Mouse (Mus musculus): Measurements from ENCODE around the gene Hmga2. TPM values are rescaled to one million over a fixed set of nuclear protein-coding genes. Genes with fewer than 3 reads are reported as not detected.

Gene Hmga2
- polyA plus RNA-seq, 1 experiment from 2014 or later = 54.3 TPM

DNA sequence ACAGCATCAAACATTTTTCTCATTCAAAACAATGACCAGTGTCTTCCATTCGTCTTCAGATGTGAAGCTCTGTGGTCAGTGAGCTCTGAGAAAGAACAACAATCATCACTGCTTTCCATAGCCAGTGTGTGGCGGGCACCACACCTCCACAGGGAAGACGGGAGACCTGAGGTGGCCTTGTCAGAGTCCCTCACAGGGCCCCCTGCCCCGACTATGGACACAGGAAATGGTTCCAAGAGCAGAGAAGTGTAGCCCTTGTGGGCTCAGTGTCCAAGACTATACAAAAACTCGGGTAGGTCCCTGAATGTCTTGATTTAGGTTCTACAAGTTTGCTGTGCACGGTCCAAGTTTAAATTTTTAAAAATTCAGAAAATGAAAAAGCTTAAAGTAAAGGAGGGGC is 86.6 kb downstream of the Hmga2 start:
- 25% methylated on average over 6 of the region's 6 CpGs for WGBS
- Histone ChIP-seq H3K4me3 (ENCODE audit: low read length) (no peak overlapping the region), H3K4me1 (ENCODE audit: control insufficient read depth, insufficient read depth, low read length) (peaks cover 73% of the 10 kb centered on the region), H3K9ac (ENCODE audit: low read depth, low read length) (no peak overlapping the region; the same call in 1 of the 2 replicates), H3K27ac (ENCODE audit: low read depth, low read length) (peak overlapping the region; percentile 86; the same call in 1 of the 2 replicates), H3K4me2 (replicated peaks; ENCODE audit: low read depth, low read length) (no peak overlapping the region), H3K36me3 (ENCODE audit: control insufficient read depth, insufficient read depth, low read length) (no peaks in the 10 kb centered on the region; the same call in 1 of the 2 replicates), H3K27me3 (ENCODE audit: control insufficient read depth, insufficient read depth, low read length) (no peaks in the 10 kb centered on the region), H3K9me3 (ENCODE audit: control insufficient read depth, low read length) (no peaks in the 10 kb centered on the region)
- ATAC-seq (ENCODE audit: low FRiP score, low TSS enrichment) = no peak

DNA sequence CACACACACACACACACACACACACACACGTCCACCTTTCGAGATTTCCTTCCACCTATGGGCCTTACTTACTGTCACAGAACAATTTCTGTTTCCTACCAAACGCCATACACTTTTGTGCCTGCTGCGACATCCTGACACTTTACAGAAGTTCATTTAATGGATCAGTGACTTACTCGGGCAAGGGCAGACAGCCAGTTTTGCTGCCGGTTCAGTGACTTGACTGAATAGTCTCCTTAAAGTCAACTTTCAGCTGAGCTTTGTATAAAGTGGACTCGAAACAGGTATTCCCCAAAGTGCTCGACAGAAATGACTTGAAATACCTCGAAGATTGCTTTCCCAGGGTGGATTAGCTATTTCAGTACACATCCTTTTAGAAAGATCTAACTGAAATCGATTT is 87.3 kb downstream of the Hmga2 start:
- 12% methylated on average over 10 of the region's 10 CpGs for WGBS
- peak overlapping the region; percentile 8; the same call in 1 of the 2 replicates for H3K4me2 ChIP-seq (replicated peaks; ENCODE audit: low read depth, low read length)
- H3K4me1 ChIP-seq (ENCODE audit: control insufficient read depth, insufficient read depth, low read length) = peaks cover 80% of the 10 kb centered on the region

DNA sequence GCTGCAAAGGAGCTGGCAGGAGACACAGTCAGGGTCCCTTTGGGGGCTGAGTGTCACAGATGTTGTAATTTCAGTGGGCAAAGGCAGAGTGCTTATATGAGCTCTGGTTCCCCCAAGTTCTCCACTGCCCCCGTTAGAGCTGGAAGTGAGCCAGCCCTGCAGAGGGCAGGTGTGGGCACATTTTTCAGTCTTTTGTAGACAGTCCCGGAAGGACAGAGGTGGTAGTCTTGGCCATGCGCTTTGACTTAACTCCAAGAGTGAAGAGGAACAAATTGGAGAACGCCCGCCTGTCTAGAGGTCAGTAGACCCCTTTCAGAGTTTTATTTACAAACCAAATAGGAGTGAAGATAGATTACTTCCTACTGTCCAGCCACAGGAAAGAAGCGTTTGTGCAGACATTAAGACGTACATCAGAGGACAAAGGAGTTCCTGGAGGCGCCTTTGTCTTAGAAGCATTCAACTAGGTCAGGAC is 87.8 kb downstream of the Hmga2 start:
- peak; percentile 65 for ATAC-seq (ENCODE audit: low FRiP score, low TSS enrichment)
- Histone ChIP-seq H3K4me3 (ENCODE audit: low read length) (no peak overlapping the region), H3K27ac (ENCODE audit: low read depth, low read length) (peak overlapping the region; percentile 84), H3K36me3 (ENCODE audit: control insufficient read depth, insufficient read depth, low read length) (no peaks in the 10 kb centered on the region; the same call in 1 of the 2 replicates), H3K9ac (ENCODE audit: low read depth, low read length) (peak overlapping the region; percentile 18; the same call in 1 of the 2 replicates), H3K4me2 (replicated peaks; ENCODE audit: low read depth, low read length) (no peak overlapping the region; the same call in 1 of the 2 replicates), H3K4me1 (ENCODE audit: control insufficient read depth, insufficient read depth, low read length) (peaks cover 81% of the 10 kb centered on the region), H3K9me3 (ENCODE audit: control insufficient read depth, low read length) (no peaks in the 10 kb centered on the region), H3K27me3 (ENCODE audit: control insufficient read depth, insufficient read depth, low read length) (no peaks in the 10 kb centered on the region)
- WGBS = 7% methylated on average over 8 of the region's 8 CpGs

More for the DNA sequence above, 87.3 kb downstream of the Hmga2 start:
- H3K9me3 ChIP-seq (ENCODE audit: control insufficient read depth, low read length) = no peaks in the 10 kb centered on the region
- H3K9ac ChIP-seq (ENCODE audit: low read depth, low read length) = peak overlapping the region; percentile 18; the same call in 1 of the 2 replicates
- H3K4me3 ChIP-seq (ENCODE audit: low read length) = no peak overlapping the region
- H3K36me3 ChIP-seq (ENCODE audit: control insufficient read depth, insufficient read depth, low read length) = no peaks in the 10 kb centered on the region; the same call in 1 of the 2 replicates
- ATAC-seq (ENCODE audit: low FRiP score, low TSS enrichment) = no peak
- peak overlapping the region; percentile 84 for H3K27ac ChIP-seq (ENCODE audit: low read depth, low read length)
- H3K27me3 ChIP-seq (ENCODE audit: control insufficient read depth, insufficient read depth, low read length) = no peaks in the 10 kb centered on the region

DNA sequence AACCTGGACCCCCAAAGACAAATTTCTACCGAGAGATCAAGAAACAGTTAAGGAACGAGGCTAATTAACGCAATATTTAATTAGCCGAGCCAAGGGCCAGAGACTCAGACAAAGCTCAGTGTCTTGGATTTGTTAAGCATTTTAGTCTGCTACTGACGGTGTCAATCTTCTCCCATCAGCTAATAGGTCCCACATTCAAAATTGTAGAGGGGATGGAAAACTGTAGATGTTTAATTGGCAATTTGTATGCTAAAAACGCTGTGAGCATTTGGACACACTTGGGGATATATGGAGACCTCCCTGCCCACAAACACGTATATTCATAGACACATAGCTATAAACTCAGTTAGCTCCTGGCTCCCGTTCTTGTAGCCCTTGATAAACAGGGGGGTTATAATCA is 89.2 kb downstream of the Hmga2 start:
- Histone ChIP-seq H3K27ac (ENCODE audit: low read depth, low read length) (peak overlapping the region; percentile 43; the same call in 1 of the 2 replicates), H3K4me3 (ENCODE audit: low read length) (no peak overlapping the region), H3K4me1 (ENCODE audit: control insufficient read depth, insufficient read depth, low read length) (peaks cover 69% of the 10 kb centered on the region), H3K36me3 (ENCODE audit: control insufficient read depth, insufficient read depth, low read length) (no peaks in the 10 kb centered on the region; the same call in 1 of the 2 replicates), H3K9me3 (ENCODE audit: control insufficient read depth, low read length) (no peaks in the 10 kb centered on the region), H3K4me2 (replicated peaks; ENCODE audit: low read depth, low read length) (no peak overlapping the region), H3K9ac (ENCODE audit: low read depth, low read length) (no peak overlapping the region), H3K27me3 (ENCODE audit: control insufficient read depth, insufficient read depth, low read length) (no peaks in the 10 kb centered on the region)
- ATAC-seq (ENCODE audit: low FRiP score, low TSS enrichment) = no peak
- 69% methylated on average over 8 of the region's 8 CpGs for WGBS

DNA sequence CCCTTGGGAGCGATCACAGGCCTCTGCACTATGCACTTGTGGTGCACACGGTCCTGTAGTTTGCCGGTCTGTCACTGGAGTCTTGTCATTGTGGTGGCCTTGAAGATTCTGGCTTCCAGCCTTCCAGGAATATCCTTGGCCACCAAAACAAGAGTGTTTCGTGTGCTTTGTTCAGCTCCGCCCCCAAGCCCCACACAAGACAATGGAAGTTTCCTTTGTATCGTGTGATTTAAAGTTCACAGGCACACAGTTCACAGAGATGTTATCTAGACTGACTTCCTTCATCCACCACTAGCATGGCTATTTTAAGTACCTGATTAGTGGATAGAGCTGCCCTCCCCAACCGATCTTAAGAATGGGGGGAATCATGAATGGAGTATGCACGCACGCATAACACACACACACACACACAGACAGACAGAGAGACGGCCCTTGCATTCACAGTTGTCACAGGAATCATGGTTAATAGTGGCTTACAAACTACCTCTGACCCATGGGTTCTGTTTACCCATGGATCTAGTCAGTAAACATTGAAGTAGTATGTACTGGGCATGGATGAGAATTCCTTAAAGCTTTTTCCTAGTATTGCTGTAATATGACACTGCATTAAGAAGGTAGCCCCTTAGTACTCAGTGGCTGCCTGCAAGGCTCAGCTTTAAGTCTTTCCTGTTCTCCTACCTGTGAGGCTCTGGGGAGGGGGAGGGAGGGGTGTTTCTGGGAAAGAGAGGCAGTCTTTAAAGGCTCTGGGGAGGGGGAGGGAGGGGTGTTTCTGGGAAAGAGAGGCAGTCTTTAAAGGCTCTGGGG is 91.3 kb downstream of the Hmga2 start:
- H3K9me3 ChIP-seq (ENCODE audit: control insufficient read depth, low read length) = no peaks in the 10 kb centered on the region
- peak overlapping the region; percentile 42; the same call in 1 of the 2 replicates for H3K27ac ChIP-seq (ENCODE audit: low read depth, low read length)
- ATAC-seq (ENCODE audit: low FRiP score, low TSS enrichment) = 0 out of 2 replicates have a peak, but pooled peaks have one; percentile 10
- 38% methylated on average over 10 of the region's 10 CpGs for WGBS
- H3K36me3 ChIP-seq (ENCODE audit: control insufficient read depth, insufficient read depth, low read length) = no peaks in the 10 kb centered on the region
- H3K4me3 ChIP-seq (ENCODE audit: low read length) = no peak overlapping the region
- H3K4me2 ChIP-seq (replicated peaks; ENCODE audit: low read depth, low read length) = no peak overlapping the region
- peaks cover 48% of the 10 kb centered on the region for H3K4me1 ChIP-seq (ENCODE audit: control insufficient read depth, insufficient read depth, low read length)
- H3K9ac ChIP-seq (ENCODE audit: low read depth, low read length) = no peak overlapping the region
- no peaks in the 10 kb centered on the region for H3K27me3 ChIP-seq (ENCODE audit: control insufficient read depth, insufficient read depth, low read length)

DNA sequence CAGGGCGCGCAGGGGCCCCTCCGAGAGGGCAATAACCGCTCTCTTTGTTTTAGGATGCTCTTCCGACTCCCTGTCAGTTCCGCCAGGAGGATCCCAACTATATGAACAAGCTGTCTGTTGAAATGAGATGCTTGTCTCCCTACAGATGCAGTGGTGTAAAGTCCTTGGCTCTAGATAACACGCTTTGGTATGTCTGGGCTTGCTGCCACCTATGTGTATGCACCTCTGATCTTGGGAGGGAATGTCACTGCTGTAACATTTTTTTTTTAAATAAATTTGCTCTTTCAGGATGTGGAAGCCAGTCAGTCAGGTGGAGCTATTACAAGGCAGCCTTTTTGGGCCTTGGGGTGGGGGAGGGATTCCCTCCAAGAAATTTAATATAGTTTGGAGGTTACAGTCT is 92.2 kb downstream of the Hmga2 start:
- H3K27me3 ChIP-seq (ENCODE audit: control insufficient read depth, insufficient read depth, low read length) = no peaks in the 10 kb centered on the region
- peaks cover 2% of the 10 kb centered on the region; the same call in 1 of the 2 replicates for H3K36me3 ChIP-seq (ENCODE audit: control insufficient read depth, insufficient read depth, low read length)
- H3K27ac ChIP-seq (ENCODE audit: low read depth, low read length) = no peak overlapping the region
- H3K9ac ChIP-seq (ENCODE audit: low read depth, low read length) = no peak overlapping the region
- H3K9me3 ChIP-seq (ENCODE audit: control insufficient read depth, low read length) = no peaks in the 10 kb centered on the region
- no peak for ATAC-seq (ENCODE audit: low FRiP score, low TSS enrichment)
- no peak overlapping the region for H3K4me3 ChIP-seq (ENCODE audit: low read length)
- H3K4me1 ChIP-seq (ENCODE audit: control insufficient read depth, insufficient read depth, low read length) = peaks cover 45% of the 10 kb centered on the region
- H3K4me2 ChIP-seq (replicated peaks; ENCODE audit: low read depth, low read length) = no peak overlapping the region
- 60% methylated on average over 7 of the region's 7 CpGs for WGBS

DNA sequence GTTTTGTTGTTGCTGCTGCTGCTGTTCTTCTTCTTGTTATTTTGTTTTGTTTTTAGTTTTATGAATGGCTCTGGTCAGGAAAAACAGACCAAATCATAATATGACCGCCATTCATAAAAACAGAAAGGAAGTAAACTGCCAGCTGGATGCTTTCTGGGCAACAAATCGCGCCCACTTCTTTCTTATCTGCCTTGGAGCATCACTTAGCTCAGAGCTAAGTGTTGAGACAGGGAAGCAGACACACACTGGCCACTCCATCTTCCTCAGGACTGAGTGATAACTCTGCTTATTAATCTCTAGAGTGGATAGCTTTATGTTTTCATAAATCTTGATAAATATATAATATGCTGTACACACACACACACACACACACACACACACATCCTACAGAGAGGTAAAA is 98.5 kb downstream of the Hmga2 start:
- Histone ChIP-seq H3K27ac (ENCODE audit: low read depth, low read length) (peak overlapping the region; percentile 71), H3K4me3 (ENCODE audit: low read length) (no peak overlapping the region), H3K36me3 (ENCODE audit: control insufficient read depth, insufficient read depth, low read length) (peaks cover 26% of the 10 kb centered on the region), H3K4me2 (replicated peaks; ENCODE audit: low read depth, low read length) (no peak overlapping the region; the same call in 1 of the 2 replicates), H3K4me1 (ENCODE audit: control insufficient read depth, insufficient read depth, low read length) (peaks cover 34% of the 10 kb centered on the region), H3K27me3 (ENCODE audit: control insufficient read depth, insufficient read depth, low read length) (no peaks in the 10 kb centered on the region), H3K9ac (ENCODE audit: low read depth, low read length) (no peak overlapping the region), H3K9me3 (ENCODE audit: control insufficient read depth, low read length) (no peaks in the 10 kb centered on the region)
- no peak for ATAC-seq (ENCODE audit: low FRiP score, low TSS enrichment)
- 58% methylated on average over 3 of the region's 3 CpGs for WGBS

DNA sequence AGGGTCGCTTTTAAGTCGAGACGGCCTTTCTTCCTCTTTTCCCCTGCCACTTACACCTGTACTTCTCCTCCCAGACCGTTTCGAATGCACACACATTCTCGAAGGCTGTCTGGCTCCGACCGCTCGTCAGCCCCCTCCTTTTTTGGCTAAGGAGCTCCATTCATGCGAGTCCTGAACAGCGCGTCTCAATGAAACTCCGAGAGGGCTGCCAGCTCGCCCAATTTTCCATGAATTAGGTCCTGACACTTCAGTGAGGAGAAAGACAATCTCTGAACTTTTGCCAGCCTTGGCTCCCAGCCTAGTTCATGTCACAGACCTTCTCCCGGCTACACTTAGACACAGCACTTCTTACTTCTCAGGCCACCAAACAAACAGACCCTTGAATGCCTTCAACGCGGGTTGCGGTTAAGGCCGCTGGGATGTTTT is 98.9 kb downstream of the Hmga2 start:
- Histone ChIP-seq H3K4me1 (ENCODE audit: control insufficient read depth, insufficient read depth, low read length) (peaks cover 34% of the 10 kb centered on the region), H3K4me3 (ENCODE audit: low read length) (no peak overlapping the region), H3K27ac (ENCODE audit: low read depth, low read length) (peak overlapping the region; percentile 71), H3K4me2 (replicated peaks; ENCODE audit: low read depth, low read length) (peak overlapping the region; percentile 30; the same call in 1 of the 2 replicates), H3K9me3 (ENCODE audit: control insufficient read depth, low read length) (no peaks in the 10 kb centered on the region), H3K9ac (ENCODE audit: low read depth, low read length) (no peak overlapping the region), H3K36me3 (ENCODE audit: control insufficient read depth, insufficient read depth, low read length) (peaks cover 28% of the 10 kb centered on the region), H3K27me3 (ENCODE audit: control insufficient read depth, insufficient read depth, low read length) (no peaks in the 10 kb centered on the region)
- peak; percentile 76 for ATAC-seq (ENCODE audit: low FRiP score, low TSS enrichment)
- 8% methylated on average over 19 of the region's 19 CpGs for WGBS

DNA sequence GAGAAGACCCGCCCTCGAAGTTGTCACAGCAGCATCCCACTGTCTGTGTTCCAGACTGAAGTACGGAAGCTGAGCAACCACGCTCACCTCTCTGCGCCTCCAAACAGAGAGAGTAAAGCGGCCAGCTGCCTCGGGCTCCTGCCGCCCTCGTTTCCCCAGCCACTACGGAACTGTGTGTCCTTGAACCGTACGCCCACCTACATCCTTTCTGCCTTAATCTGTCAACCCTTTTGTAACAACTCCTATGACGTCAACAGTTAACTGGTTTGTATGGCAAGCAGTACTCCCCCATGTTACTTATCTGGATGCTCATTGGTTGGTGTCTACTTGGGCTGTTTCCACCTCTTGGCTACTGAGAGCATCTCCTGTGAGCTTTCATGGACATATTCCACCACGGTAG is 100.8 kb downstream of the Hmga2 start:
- Histone ChIP-seq H3K4me1 (ENCODE audit: control insufficient read depth, insufficient read depth, low read length) (peaks cover 37% of the 10 kb centered on the region), H3K9me3 (ENCODE audit: control insufficient read depth, low read length) (no peaks in the 10 kb centered on the region), H3K9ac (ENCODE audit: low read depth, low read length) (no peak overlapping the region), H3K27ac (ENCODE audit: low read depth, low read length) (no peak overlapping the region), H3K4me3 (ENCODE audit: low read length) (no peak overlapping the region), H3K36me3 (ENCODE audit: control insufficient read depth, insufficient read depth, low read length) (peaks cover 30% of the 10 kb centered on the region), H3K27me3 (ENCODE audit: control insufficient read depth, insufficient read depth, low read length) (no peaks in the 10 kb centered on the region), H3K4me2 (replicated peaks; ENCODE audit: low read depth, low read length) (no peak overlapping the region)
- 82% methylated on average over 14 of the region's 14 CpGs for WGBS
- ATAC-seq (ENCODE audit: low FRiP score, low TSS enrichment) = no peak
